Mouse (Mus musculus) thymus, postnatal 0 days (tissue): ENCODE results near the gene Vasn. TPM values are rescaled to one million over a fixed set of nuclear protein-coding genes. Genes with fewer than 3 reads are reported as not detected.

Experiments used
- DNase-seq: peaks from one replicate; pipeline ENCODE4 v3.0.0-alpha.2; 2015; ENCODE audit warnings: low spot score
- polyA plus RNA-seq: library from polyadenylated mRNA; unstranded; fragments of >200 nt; fragmentation: Nextera tagmentation; extraction: Ambion mirVana; gene quantifications from 2 replicates; pipeline ENCODE4 v1.2.1, GENCODE M21; 2015

Gene Vasn
- 2.0 and 2.4 TPM in 2 replicates for polyA plus RNA-seq

DNA sequence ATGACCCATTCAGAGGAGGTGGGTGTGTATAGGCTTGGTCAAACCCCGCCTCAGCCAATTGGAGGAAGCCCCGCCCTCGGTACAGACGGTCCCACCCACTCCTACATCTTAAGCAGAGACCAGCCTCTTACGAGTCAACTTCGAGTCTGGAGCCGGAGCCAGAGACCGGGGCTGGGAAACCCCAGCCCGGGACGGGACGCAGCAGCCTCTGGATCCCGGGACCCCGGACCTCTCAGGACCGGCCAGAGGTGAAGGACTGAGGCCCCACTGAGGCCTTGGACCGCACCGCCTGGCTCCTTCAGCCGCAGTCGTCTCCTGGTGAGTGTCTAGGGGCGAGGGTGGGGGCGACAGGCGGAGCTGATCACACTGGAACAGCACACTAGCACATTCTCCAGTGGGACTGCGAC, at the start of gene Vasn, which contains the start of gene Dnaja3:
Vasn (plus strand) TSS at position 111 of the 407 bp plus-strand sequence.
Dnaja3 (plus strand) TSS at position 159 of the 407 bp plus-strand sequence.
- DNase-seq, result peak; percentile 63

- DNase-seq, result peak; percentile 36
These were observed 49.5 kb upstream of the Vasn start for GRCm38 (mm10) chr16:4590236-4590635.

- peak; percentile 52 for DNase-seq
These were observed 46.5 kb upstream of the Vasn start for GRCm38 (mm10) chr16:4592909-4593875.

- peak; percentile 46 for DNase-seq
These were observed 45.5 kb upstream of the Vasn start, which contains the start of gene Glis2 for GRCm38 (mm10) chr16:4593971-4594813. TSS of gene Glis2 (plus strand) at chr16:4594713.

- peak; percentile 45 for DNase-seq
These were observed 44.8 kb upstream of the Vasn start for GRCm38 (mm10) chr16:4594814-4595526.

DNA sequence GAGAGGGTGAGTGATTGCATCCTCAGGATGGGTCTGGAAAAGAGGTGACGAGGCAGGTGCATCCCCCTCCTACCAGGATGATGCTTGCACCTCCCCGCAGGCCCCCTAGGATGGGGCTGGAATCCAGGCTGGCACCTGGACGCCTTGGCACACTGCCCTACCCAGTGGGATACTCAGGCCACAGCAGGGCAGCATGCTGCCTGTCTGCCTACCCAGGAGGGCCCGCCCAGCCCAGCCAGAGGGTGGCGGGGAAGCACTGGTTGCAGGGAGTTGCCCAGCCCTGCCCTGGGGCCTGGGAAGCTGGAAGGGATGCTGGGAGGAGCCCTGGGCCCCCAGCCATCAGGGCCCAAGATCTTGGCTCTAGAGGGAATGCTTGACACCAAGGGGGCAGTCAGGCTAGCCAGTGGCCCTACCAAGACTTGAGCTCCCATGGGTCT, 44.2 kb upstream of the Vasn start:
- no peak for DNase-seq

- no peak for DNase-seq
These were observed 43.5 kb upstream of the Vasn start for GRCm38 (mm10) chr16:4596141-4596728.

GRCm38 (mm10) chr16:4596836-4597235, 42.9 kb upstream of the Vasn start:
- DNase-seq, result no peak

- no peak for DNase-seq
These were observed 42.4 kb upstream of the Vasn start for GRCm38 (mm10) chr16:4597296-4597695.

- no peak for DNase-seq
These were observed 41.7 kb upstream of the Vasn start for GRCm38 (mm10) chr16:4598041-4598440.

- no peak for DNase-seq
These were observed 40.7 kb upstream of the Vasn start for GRCm38 (mm10) chr16:4598891-4599543.

- no peak for DNase-seq
These were observed 40.1 kb upstream of the Vasn start for GRCm38 (mm10) chr16:4599616-4600015.

DNA sequence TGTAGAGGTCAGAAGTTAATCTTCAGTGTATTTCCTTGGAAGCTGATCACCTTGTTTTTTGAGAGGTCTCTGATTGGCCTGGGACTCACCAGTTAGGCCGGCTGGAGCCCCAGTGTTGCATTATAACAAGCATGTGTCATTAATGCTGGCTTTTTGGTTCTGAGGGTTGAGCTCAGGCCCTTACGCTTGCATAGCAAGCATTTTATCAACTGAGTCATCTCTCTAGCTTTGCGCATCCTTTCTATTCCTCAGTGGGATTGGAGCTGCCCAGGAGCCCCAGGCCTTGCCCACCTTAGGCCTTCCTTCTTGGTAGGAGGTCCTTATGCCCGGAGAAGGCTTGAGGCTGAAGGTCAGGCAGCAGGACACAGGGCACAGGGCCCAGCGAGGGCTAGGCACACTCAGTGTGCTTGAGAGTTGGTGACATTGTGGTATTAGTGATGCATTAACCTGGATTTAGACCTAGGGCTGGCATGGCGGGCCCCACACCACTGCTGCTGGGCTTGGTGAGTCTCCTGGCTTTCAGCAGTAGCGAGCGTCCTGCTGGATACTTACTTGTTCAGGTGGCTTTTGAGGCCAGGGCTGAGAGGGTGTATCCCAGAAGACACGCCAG, 38.9 kb upstream of the Vasn start:
- DNase-seq, result no peak

GRCm38 (mm10) chr16:4602189-4602588, 37.6 kb upstream of the Vasn start:
- no peak for DNase-seq

DNA sequence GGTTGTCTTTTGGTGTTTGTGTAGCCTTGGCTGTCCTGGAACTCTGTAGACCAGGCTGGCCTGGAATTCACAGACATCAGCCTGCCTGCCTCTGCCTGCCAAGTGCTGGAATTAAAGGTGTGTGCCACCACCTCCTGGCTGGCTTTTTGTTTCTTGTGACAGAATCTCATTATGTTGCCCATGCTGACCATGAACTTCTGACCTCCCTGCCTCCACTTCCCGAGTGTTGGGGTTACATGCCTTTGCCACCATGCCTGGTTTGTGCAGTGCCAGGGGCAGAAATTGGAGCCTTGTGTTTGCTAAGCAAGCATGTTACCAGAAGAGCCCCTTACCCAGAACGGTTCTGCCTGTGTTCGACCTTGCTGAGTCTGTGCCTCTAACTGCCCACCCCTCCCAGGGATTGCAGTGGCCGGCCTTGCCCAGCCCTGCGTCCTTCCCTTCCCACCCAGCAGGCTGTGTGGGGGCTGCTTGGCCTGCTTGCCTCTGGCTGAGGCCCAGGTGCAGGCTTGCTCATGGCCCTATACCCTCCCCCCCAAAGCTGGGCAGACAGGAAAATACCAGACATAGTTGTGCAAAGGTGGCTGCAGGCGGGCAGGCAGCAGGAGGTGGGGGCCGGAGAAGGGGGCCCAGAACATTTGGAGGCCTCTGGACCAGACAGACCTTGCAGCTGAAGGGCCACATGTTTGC, 36.8 kb upstream of the Vasn start:
- DNase-seq, result no peak

- DNase-seq, result no peak
These were observed 36.3 kb upstream of the Vasn start for GRCm38 (mm10) chr16:4603453-4603837.

DNA sequence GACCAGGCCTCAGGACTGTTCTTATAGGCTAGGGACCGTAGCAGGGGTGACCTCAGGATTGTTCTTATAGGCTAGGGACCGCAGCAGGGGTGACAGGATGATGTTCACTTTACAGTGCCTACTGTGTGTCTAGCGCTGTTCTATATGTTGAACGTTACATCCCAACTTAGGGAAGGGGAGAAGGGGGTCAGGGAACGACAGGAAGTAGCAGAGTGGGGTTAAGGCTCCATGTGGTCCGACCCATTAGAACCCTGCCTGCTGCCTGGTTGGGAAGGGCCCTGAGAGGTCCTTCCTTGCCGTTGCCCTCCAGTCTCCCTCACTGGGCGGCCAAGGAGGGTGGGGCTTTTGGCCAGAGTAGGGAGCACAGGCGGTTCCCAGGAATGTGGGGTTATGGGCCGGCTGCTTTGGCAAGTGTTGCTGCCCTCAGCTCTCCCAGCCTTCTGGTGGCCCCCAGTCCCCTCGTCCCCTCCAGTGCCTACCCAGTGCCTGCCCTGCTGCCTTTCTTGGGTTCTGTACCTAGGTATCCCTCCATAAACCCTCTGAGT, 35.4 kb upstream of the Vasn start:
- DNase-seq, result no peak

DNA sequence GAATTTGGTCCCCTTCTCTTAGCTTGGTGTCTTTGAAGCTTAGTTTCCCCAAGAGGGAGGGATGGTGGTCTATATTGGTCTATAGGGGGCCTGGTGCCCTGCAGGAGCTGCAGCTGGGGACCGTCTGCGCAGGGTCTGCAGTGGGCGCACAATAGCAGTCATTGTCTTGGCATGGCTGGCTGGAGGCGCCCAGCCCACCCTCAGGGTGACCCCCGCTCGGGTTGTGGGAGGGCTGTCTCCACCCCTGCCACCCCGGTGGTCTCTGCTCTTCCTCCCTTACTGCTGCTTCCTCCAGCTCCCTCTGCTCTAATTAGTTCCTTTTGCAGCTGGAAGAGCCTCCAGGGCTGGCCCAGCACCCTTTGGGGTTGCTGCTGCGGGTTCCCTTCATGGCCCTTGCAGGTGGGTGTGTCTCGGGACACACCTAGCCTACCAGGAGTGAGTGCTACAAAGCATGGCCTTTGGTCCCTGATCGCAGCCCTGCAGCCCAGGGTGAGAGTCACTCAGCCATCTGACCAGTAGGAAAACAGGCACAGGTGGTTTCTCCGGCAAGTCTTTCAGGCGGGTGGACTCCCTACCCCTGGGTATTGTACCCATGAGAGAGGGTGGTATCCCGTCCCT, 34.1 kb upstream of the Vasn start:
- DNase-seq, result no peak
